Mouse (Mus musculus) kidney, embryonic 14.5 days (tissue): ENCODE results near the gene Ddah1. TPM values are rescaled to one million over a fixed set of nuclear protein-coding genes. Genes with fewer than 3 reads are reported as not detected.

Experiments used
- ATAC-seq: fragments of 200-750 bp; cut with Nextera tagmentation; 2 replicates; pipeline ENCODE4 v1.8.0; 2017; ENCODE audit warnings: moderate number of reproducible peaks, mild to moderate bottlenecking, moderate TSS enrichment, moderate library complexity; ENCODE audit not compliant: low FRiP score, low TSS enrichment
- H3K27ac ChIP-seq: fragments of 300-500 bp; sonication (generic); 2 replicates; pipeline ENCODE4 v1.5.1; 2014; ENCODE audit warnings: low read depth, mild to moderate bottlenecking, low read length, moderate library complexity, mixed read lengths
- H3K27me3 ChIP-seq: fragments of 300-500 bp; sonication (generic); 2 replicates; pipeline ENCODE4 v1.6.1; 2014; ENCODE audit warnings: mild to moderate bottlenecking, low read length; ENCODE audit not compliant: control insufficient read depth, insufficient read depth
- H3K36me3 ChIP-seq: fragments of 300-500 bp; sonication (generic); 2 replicates; pipeline ENCODE4 v1.6.1; 2014; ENCODE audit warnings: low read length, mixed read lengths; ENCODE audit not compliant: control insufficient read depth, insufficient read depth
- H3K4me1 ChIP-seq: fragments of 300-500 bp; sonication (generic); 2 replicates; pipeline ENCODE4 v1.6.1; 2014; ENCODE audit warnings: low read length, mixed read lengths; ENCODE audit not compliant: control insufficient read depth, insufficient read depth
- H3K4me2 ChIP-seq: fragments of 300-500 bp; sonication (generic); replicated peaks from 2 replicates; pipeline ENCODE4 v1.6.1; 2014; ENCODE audit warnings: low read depth, mild to moderate bottlenecking, low read length
- H3K4me3 ChIP-seq: fragments of 300-500 bp; sonication (generic); 2 replicates; pipeline ENCODE4 v1.5.1; 2014; ENCODE audit warnings: mild to moderate bottlenecking, low read length
- H3K9ac ChIP-seq: fragments of 300-500 bp; sonication (generic); 2 replicates; pipeline ENCODE4 v1.6.1; 2014; ENCODE audit warnings: low read depth, mild to moderate bottlenecking, low read length, moderate library complexity
- H3K9me3 ChIP-seq: fragments of 300-500 bp; sonication (generic); 2 replicates; pipeline ENCODE4 v1.6.1; 2016; ENCODE audit warnings: low read length; ENCODE audit not compliant: control insufficient read depth
- WGBS: fragments of 180-500 bp; shearing (Covaris S2); extraction: QIAGEN DNeasy Blood & Tissue Kit; methylation state at CpG from one replicate; pipeline ENCODE4 v1.1.7; 2014; 5-methylcytosine and 5-hydroxymethylcytosine counted together
- polyA plus RNA-seq: library from polyadenylated mRNA; unstranded; fragments of >200 nt; fragmentation: Nextera tagmentation; extraction: Ambion mirVana; gene quantifications from 2 replicates; pipeline ENCODE4 v1.2.1, GENCODE M21; 2014

Ddah1 gene
- polyA plus RNA-seq, 1 experiment from 2014 or later = 63.2 TPM

GRCm38 (mm10) chr3:145760547-145760946 is 2.1 kb downstream of the Ddah1 start:
- no peak overlapping the region for H3K27ac ChIP-seq
- no peak for ATAC-seq
- 89% methylated on average over 3 of the region's 3 CpGs for WGBS
- H3K27me3 ChIP-seq = peaks cover 3% of the 10 kb centered on the region; the same call in 1 of the 2 replicates
- no peak overlapping the region; the same call in 1 of the 2 replicates for H3K4me2 ChIP-seq
- H3K4me1 ChIP-seq = peaks cover 4% of the 10 kb centered on the region
- H3K4me3 ChIP-seq = no peak overlapping the region
- H3K9ac ChIP-seq = no peak overlapping the region
- no peaks in the 10 kb centered on the region for H3K36me3 ChIP-seq
- no peaks in the 10 kb centered on the region for H3K9me3 ChIP-seq

GRCm38 (mm10) chr3:145761501-145762170 is 3.2 kb downstream of the Ddah1 start:
- H3K4me1 ChIP-seq = peaks cover 4% of the 10 kb centered on the region
- no peaks in the 10 kb centered on the region for H3K9me3 ChIP-seq
- ATAC-seq = no peak
- H3K9ac ChIP-seq = no peak overlapping the region
- no peak overlapping the region for H3K4me2 ChIP-seq
- H3K4me3 ChIP-seq = no peak overlapping the region
- H3K27ac ChIP-seq = no peak overlapping the region
- H3K36me3 ChIP-seq = no peaks in the 10 kb centered on the region
- 76% methylated on average over 3 of the region's 3 CpGs for WGBS
- H3K27me3 ChIP-seq = peaks cover 3% of the 10 kb centered on the region; the same call in 1 of the 2 replicates

- Histone ChIP-seq H3K27ac (peak overlapping the region; percentile 27; the same call in 1 of the 2 replicates), H3K27me3 (peaks cover 2% of the 10 kb centered on the region; the same call in 1 of the 2 replicates), H3K9ac (no peak overlapping the region), H3K4me2 (no peak overlapping the region), H3K9me3 (no peaks in the 10 kb centered on the region), H3K4me3 (no peak overlapping the region), H3K4me1 (peaks cover 4% of the 10 kb centered on the region), H3K36me3 (no peaks in the 10 kb centered on the region)
- 52% methylated on average over 4 of the region's 4 CpGs for WGBS
- ATAC-seq = no peak
Observed at GRCm38 (mm10) chr3:145762957-145763641, 4.6 kb downstream of the Ddah1 start.

- peak overlapping the region; percentile 27; the same call in 1 of the 2 replicates for H3K27ac ChIP-seq
- peaks cover 4% of the 10 kb centered on the region for H3K4me1 ChIP-seq
- WGBS = 90% methylated on average over 3 of the region's 3 CpGs
- peak; percentile 17; the same call in 1 of the 2 replicates for ATAC-seq
- no peaks in the 10 kb centered on the region for H3K9me3 ChIP-seq
- no peaks in the 10 kb centered on the region for H3K36me3 ChIP-seq
- no peak overlapping the region for H3K4me3 ChIP-seq
- H3K27me3 ChIP-seq = no peaks in the 10 kb centered on the region
- H3K9ac ChIP-seq = no peak overlapping the region
- H3K4me2 ChIP-seq = no peak overlapping the region
Observed at GRCm38 (mm10) chr3:145763642-145763972, 5.1 kb downstream of the Ddah1 start.

GRCm38 (mm10) chr3:145764416-145764815 is 5.9 kb downstream of the Ddah1 start:
- 82% methylated on average over 2 of the region's 2 CpGs for WGBS

GRCm38 (mm10) chr3:145768439-145768838 is 10.0 kb downstream of the Ddah1 start:
- 89% methylated on average over 4 of the region's 4 CpGs for WGBS
- H3K27ac ChIP-seq = no peak overlapping the region
- ATAC-seq = no peak

More at GRCm38 (mm10) chr3:145764416-145764815, 5.9 kb downstream of the Ddah1 start:
- Histone ChIP-seq H3K27me3 (no peaks in the 10 kb centered on the region), H3K36me3 (no peaks in the 10 kb centered on the region), H3K9me3 (no peaks in the 10 kb centered on the region), H3K4me2 (no peak overlapping the region), H3K4me1 (peaks cover 1% of the 10 kb centered on the region), H3K4me3 (no peak overlapping the region), H3K9ac (no peak overlapping the region), H3K27ac (no peak overlapping the region)
- ATAC-seq = no peak

GRCm38 (mm10) chr3:145773384-145773783 is 14.9 kb downstream of the Ddah1 start:
- 82% methylated on average over 9 of the region's 9 CpGs for WGBS
- H3K4me2 ChIP-seq = no peak overlapping the region
- no peak overlapping the region for H3K4me3 ChIP-seq
- no peak for ATAC-seq
- H3K9ac ChIP-seq = no peak overlapping the region
- H3K27me3 ChIP-seq = no peaks in the 10 kb centered on the region
- no peak overlapping the region for H3K27ac ChIP-seq
- H3K4me1 ChIP-seq = no peaks in the 10 kb centered on the region
- no peaks in the 10 kb centered on the region for H3K36me3 ChIP-seq
- H3K9me3 ChIP-seq = no peaks in the 10 kb centered on the region

More at GRCm38 (mm10) chr3:145768439-145768838, 10.0 kb downstream of the Ddah1 start:
- H3K4me1 ChIP-seq = no peaks in the 10 kb centered on the region
- H3K9me3 ChIP-seq = no peaks in the 10 kb centered on the region
- no peak overlapping the region for H3K9ac ChIP-seq
- no peak overlapping the region for H3K4me2 ChIP-seq
- no peaks in the 10 kb centered on the region for H3K27me3 ChIP-seq
- no peaks in the 10 kb centered on the region for H3K36me3 ChIP-seq
- H3K4me3 ChIP-seq = no peak overlapping the region

- Histone ChIP-seq H3K9me3 (no peaks in the 10 kb centered on the region), H3K27ac (no peak overlapping the region), H3K4me1 (no peaks in the 10 kb centered on the region; the same call in 1 of the 2 replicates), H3K27me3 (no peaks in the 10 kb centered on the region), H3K9ac (no peak overlapping the region), H3K36me3 (no peaks in the 10 kb centered on the region), H3K4me3 (no peak overlapping the region), H3K4me2 (no peak overlapping the region)
- no peak for ATAC-seq
- 88% methylated on average over 7 of the region's 7 CpGs for WGBS
Observed at GRCm38 (mm10) chr3:145774336-145774735, 15.9 kb downstream of the Ddah1 start.

GRCm38 (mm10) chr3:145775236-145775635 is 16.8 kb downstream of the Ddah1 start:
- H3K36me3 ChIP-seq = no peaks in the 10 kb centered on the region
- no peak overlapping the region for H3K9ac ChIP-seq
- peaks cover 3% of the 10 kb centered on the region; the same call in 1 of the 2 replicates for H3K4me1 ChIP-seq
- WGBS = 44% methylated on average over 5 of the region's 5 CpGs
- no peaks in the 10 kb centered on the region for H3K9me3 ChIP-seq
- H3K4me3 ChIP-seq = no peak overlapping the region
- no peak for ATAC-seq
- H3K27me3 ChIP-seq = no peaks in the 10 kb centered on the region
- H3K4me2 ChIP-seq = no peak overlapping the region
- no peak overlapping the region for H3K27ac ChIP-seq
